Mouse (Mus musculus) embryonic facial prominence, embryonic 12.5 days (tissue): ENCODE data around the gene Ypel1. TPM values are rescaled to one million over a fixed set of nuclear protein-coding genes. Genes with fewer than 3 reads are reported as not detected.
A peak's percentile ranks its signal among the peaks of the same experiment; 100 is the strongest.

Experiments used
- ATAC-seq: fragments of 200-750 bp; cut with Nextera tagmentation; 2 replicates; pipeline ENCODE4 v1.8.0; 2017; ENCODE audit not compliant: insufficient number of reproducible peaks, insufficient read depth, low FRiP score, low TSS enrichment
- H3K27ac ChIP-seq: fragments of 300-500 bp; sonication (generic); 2 replicates; pipeline ENCODE4 v1.5.1; 2016; ENCODE audit warnings: mild to moderate bottlenecking
- H3K27me3 ChIP-seq: fragments of 300-500 bp; sonication (generic); 2 replicates; pipeline ENCODE4 v1.6.1; 2016; ENCODE audit warnings: mild to moderate bottlenecking, moderate library complexity
- H3K36me3 ChIP-seq: fragments of 300-500 bp; sonication (generic); 2 replicates; pipeline ENCODE4 v1.6.1; 2016; ENCODE audit warnings: mild to moderate bottlenecking
- H3K4me1 ChIP-seq: fragments of 300-500 bp; sonication (generic); 2 replicates; pipeline ENCODE4 v1.6.1; 2016
- H3K4me2 ChIP-seq: fragments of 300-500 bp; sonication (generic); replicated peaks from 2 replicates; pipeline ENCODE4 v1.6.1; 2016; ENCODE audit warnings: mild to moderate bottlenecking, moderate library complexity
- H3K4me3 ChIP-seq: fragments of 300-500 bp; sonication (generic); 2 replicates; pipeline ENCODE4 v1.5.1; 2016; ENCODE audit warnings: mild to moderate bottlenecking
- H3K9ac ChIP-seq: fragments of 300-500 bp; sonication (generic); 2 replicates; pipeline ENCODE4 v1.6.1; 2016; ENCODE audit warnings: mild to moderate bottlenecking, moderate library complexity
- H3K9me3 ChIP-seq: fragments of 300-500 bp; sonication (generic); 2 replicates; pipeline ENCODE4 v1.6.1; 2016; ENCODE audit warnings: mild to moderate bottlenecking, moderate library complexity
- WGBS: fragments of 180-500 bp; shearing (Covaris S2); methylation state at CpG from one replicate; pipeline ENCODE4 v1.1.7; 2016; 5-methylcytosine and 5-hydroxymethylcytosine counted together
- microRNA counts: library from miRNA; unstranded; fragments of <30 nt; microRNA quantifications from one replicate; lab custom pipeline; 2017
- microRNA-seq: library from miRNA; unstranded; fragments of <30 nt; microRNA quantifications from one replicate; pipeline ENCODE4, GENCODE M21; 2017
- polyA plus RNA-seq: library from polyadenylated mRNA; unstranded; fragments of >200 nt; fragmentation: Nextera tagmentation; extraction: Ambion mirVana; gene quantifications from 2 replicates; pipeline ENCODE4 v1.2.1, GENCODE M21; 2016

The Ypel1 gene
- polyA plus RNA-seq, 1 experiment from 2014 or later, result 80.4 TPM

GRCm38 (mm10) chr16:17131191-17132088, 61.9 kb downstream of the Ypel1 start:
- ATAC-seq, result peak; percentile 83
- Histone ChIP-seq H3K27ac (peak overlapping the region; percentile 77; the same call in 1 of the 2 replicates), H3K9ac (peak overlapping the region; percentile 61), H3K4me3 (peak overlapping the region; percentile 78), H3K27me3 (no peaks in the 10 kb centered on the region), H3K4me2 (peak overlapping the region; percentile 94), H3K4me1 (peaks cover 18% of the 10 kb centered on the region), H3K9me3 (no peaks in the 10 kb centered on the region), H3K36me3 (no peaks in the 10 kb centered on the region)
- WGBS, result 4% methylated on average over 43 of the region's 43 CpGs

- no peaks in the 10 kb centered on the region for H3K27me3 ChIP-seq
- peak within 1 kb of the TSS; percentile 61 for H3K9ac ChIP-seq
- peak within 1 kb of the TSS; percentile 77 for H3K27ac ChIP-seq
- peak within 1 kb of the TSS; percentile 94 for H3K4me2 ChIP-seq
- ATAC-seq, result peak; percentile 98
- H3K36me3 ChIP-seq, result no peaks in the 10 kb centered on the region
- under 1% methylated on average over 47 of the region's 47 CpGs for WGBS
- H3K4me3 ChIP-seq, result peak within 1 kb of the TSS; percentile 78
- H3K4me1 ChIP-seq, result peaks cover 18% of the 10 kb centered on the region
- H3K9me3 ChIP-seq, result no peaks in the 10 kb centered on the region
Observed at GRCm38 (mm10) chr16:17132089-17132905, 62.8 kb downstream of the Ypel1 start, which contains the start of gene Sdf2l1. TSS of gene Sdf2l1 (minus strand) at chr16:17132383.

- ATAC-seq, result no peak
- Histone ChIP-seq H3K36me3 (no peaks in the 10 kb centered on the region), H3K27me3 (no peaks in the 10 kb centered on the region), H3K4me3 (peak overlapping the region; percentile 78), H3K9ac (peak overlapping the region; percentile 54), H3K27ac (0 out of 2 replicates have a peak overlapping the region, but pooled peaks have one; percentile 57), H3K4me2 (peak overlapping the region; percentile 94), H3K4me1 (peaks cover 18% of the 10 kb centered on the region), H3K9me3 (no peaks in the 10 kb centered on the region)
- 44% methylated on average over 7 of the region's 7 CpGs for WGBS
Observed at GRCm38 (mm10) chr16:17132906-17133200, 63.4 kb downstream of the Ypel1 start.

MicroRNAs within 50 kb of the gene (microRNA counts, 519-probe panel; counts per million panel counts)
- microRNA mmu-miR-130b (lab: Ali Mortazavi, UCI) (5,699 counts per million, percentile 92 among the panel's probes with 10 or more counts), microRNA mmu-miR-301b (lab: Ali Mortazavi, UCI) (4,596 counts per million, percentile 83 among the panel's probes with 10 or more counts)

Small RNAs within 50 kb of the gene (microRNA-seq; reads per million reads assigned to microRNA genes)
- gene Mir130b (8,955 reads per million, percentile 94 among the genes with 10 or more reads in this experiment), gene Mir301b (201 reads per million, percentile 62 among the genes with 10 or more reads in this experiment)

Other genes with a start within 250 kb of the Ypel1 start
- gene Spag6l, start 240.2 kb upstream of the Ypel1 start, polyA plus RNA-seq, result 0.60 and 0.62 TPM in 2 replicates
- not detected in 2 replicates for gene Igll1, start 205.7 kb upstream of the Ypel1 start, polyA plus RNA-seq
- 82.7 and 87.1 TPM in 2 replicates for gene Top3b, start 199.0 kb upstream of the Ypel1 start, polyA plus RNA-seq
- 1.7 and 2.3 TPM in 2 replicates for gene Vpreb1, start 198.9 kb upstream of the Ypel1 start, polyA plus RNA-seq
- gene Ppm1f, start 173.2 kb upstream of the Ypel1 start, polyA plus RNA-seq, result 36.3 and 38.4 TPM in 2 replicates
- gene Mapk1, start 86.3 kb upstream of the Ypel1 start, polyA plus RNA-seq, result 142 and 146 TPM in 2 replicates
- 150 and 168 TPM in 2 replicates for gene Ppil2, start 41.6 kb downstream of the Ypel1 start, polyA plus RNA-seq
- gene 2610318N02Rik, start 55.5 kb downstream of the Ypel1 start, polyA plus RNA-seq, result 81.0 and 85.5 TPM in 2 replicates
- gene Sdf2l1, start 62.7 kb downstream of the Ypel1 start, polyA plus RNA-seq, result 64.2 and 70.0 TPM in 2 replicates
- gene Ydjc, start 74.9 kb downstream of the Ypel1 start, polyA plus RNA-seq, result 8.9 and 9.4 TPM in 2 replicates
- gene Ccdc116, start 77.5 kb downstream of the Ypel1 start, polyA plus RNA-seq, result 0.61 and 1.1 TPM in 2 replicates
- gene Ube2l3, start 133.0 kb downstream of the Ypel1 start, polyA plus RNA-seq, result 339 and 358 TPM in 2 replicates
- gene Rimbp3, start 138.9 kb downstream of the Ypel1 start, polyA plus RNA-seq, result 0.46 and 0.52 TPM in 2 replicates
- gene Hic2, start 163.9 kb downstream of the Ypel1 start, polyA plus RNA-seq, result 10.6 and 12.7 TPM in 2 replicates
- gene Tmem191c, start 206.4 kb downstream of the Ypel1 start, polyA plus RNA-seq, result 15.0 TPM in 2 replicates